Mouse (Mus musculus) ovary, postnatal 36 days (tissue): Measurements from ENCODE around the gene Pnldc1.
"Not testable (repeated sequence)": the region's sequence is repeated elsewhere in the genome, so short reads cannot be mapped to it uniquely, and the experiment has no call there.

Experiments
- DNase-seq: peaks from one replicate; pipeline ENCODE4 v3.0.0; 2022; ENCODE audit warnings: low spot score, mixed read lengths

Gene Pnldc1

GRCm38 (mm10) chr17:12906436-12906835, 3.6 kb downstream of the Pnldc1 start:
- no peak for DNase-seq

DNA sequence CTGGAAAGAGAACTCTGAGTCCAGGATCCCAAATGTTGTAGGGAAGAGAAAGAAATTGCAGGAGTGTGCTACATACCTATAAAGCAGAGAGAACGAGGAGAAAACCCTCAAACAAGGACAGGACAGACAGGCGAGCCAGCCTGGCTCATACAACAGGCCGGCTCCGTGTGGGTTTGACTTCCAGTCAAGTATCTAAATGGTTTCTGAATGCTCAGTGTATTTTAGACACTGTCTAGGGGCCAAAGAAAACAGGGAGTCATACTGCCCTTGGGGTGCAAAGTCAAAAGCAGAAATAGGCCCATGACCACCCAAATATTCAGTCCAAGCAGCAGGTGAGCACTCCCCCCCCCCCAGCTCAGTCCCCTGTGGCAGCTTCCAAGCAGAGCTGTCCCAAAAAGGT, 4.2 kb downstream of the Pnldc1 start:
- no peak for DNase-seq

GRCm38 (mm10) chr17:12904349-12904748, 5.7 kb downstream of the Pnldc1 start:
- no peak for DNase-seq

DNA sequence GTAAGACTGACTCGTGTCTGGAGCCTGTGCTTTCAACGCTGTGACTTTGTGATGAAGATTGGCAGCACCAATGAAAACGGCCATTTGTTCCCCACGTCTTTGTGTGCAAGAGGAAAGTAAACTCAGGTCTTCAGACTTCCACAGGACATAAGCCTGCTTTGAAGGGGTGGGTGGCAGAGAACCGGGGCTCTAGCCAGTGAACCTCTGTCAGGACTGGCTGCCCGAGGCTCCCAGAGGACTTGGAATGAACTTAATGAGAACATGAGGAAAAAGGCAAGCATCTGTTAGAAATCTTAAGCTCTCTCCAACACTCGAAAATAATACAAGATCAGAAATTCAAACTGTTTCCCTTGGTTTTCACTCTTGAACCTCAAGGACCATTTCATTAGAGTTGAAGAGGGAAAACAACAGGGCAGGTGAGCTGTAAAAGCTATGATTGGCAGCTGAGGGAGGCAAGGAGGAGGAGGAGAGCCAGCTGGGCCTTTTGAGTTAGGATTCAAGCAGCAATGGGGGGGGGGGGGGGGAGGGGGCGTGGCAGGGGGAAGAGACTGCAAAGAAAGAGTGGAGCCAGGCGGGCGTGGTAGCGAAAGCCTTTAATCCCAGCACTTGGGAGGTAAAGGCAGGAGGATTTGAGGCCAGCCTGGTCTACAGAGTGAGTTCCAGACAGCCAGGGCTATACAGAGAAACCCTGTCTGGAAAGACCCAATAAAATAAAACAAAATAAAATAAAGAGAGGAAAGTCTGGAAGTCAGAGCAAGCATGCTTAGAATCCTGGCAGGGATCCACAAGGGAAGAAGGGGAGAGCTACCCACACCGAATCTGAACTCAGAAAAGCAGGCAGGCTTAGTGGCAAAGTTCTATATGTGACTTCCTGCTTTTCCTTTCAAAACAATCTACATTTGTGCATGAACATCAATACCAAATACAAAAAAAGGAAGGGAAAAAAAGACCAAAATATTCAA, 6.4 kb downstream of the Pnldc1 start:
- DNase-seq = no peak

DNA sequence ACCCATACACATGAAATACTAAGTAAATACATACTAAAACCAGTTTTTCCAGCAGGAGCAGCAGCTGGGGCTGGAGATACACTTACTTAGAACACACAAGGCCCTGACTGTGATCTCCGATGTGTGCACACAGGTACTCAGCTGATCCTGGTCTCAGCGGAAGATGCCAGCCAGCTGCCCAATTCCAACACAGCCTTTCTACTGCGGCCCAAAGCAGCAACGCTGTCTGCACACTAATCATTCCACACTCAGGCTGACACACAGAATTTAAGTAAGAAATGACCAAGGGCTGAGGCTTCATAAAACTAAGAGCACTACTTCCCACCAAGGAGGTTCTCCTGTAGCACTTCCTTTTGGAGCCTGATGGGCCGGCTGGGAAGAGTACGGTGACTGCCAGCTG, 7.7 kb downstream of the Pnldc1 start:
- DNase-seq = no peak

- DNase-seq = not testable (repeated sequence)
Measured at GRCm38 (mm10) chr17:12898607-12899006, 11.4 kb downstream of the Pnldc1 start.

GRCm38 (mm10) chr17:12897674-12898073, 12.4 kb downstream of the Pnldc1 start:
- no peak for DNase-seq

- DNase-seq = no peak
Measured at GRCm38 (mm10) chr17:12892033-12892432, 18.0 kb downstream of the Pnldc1 start.

DNA sequence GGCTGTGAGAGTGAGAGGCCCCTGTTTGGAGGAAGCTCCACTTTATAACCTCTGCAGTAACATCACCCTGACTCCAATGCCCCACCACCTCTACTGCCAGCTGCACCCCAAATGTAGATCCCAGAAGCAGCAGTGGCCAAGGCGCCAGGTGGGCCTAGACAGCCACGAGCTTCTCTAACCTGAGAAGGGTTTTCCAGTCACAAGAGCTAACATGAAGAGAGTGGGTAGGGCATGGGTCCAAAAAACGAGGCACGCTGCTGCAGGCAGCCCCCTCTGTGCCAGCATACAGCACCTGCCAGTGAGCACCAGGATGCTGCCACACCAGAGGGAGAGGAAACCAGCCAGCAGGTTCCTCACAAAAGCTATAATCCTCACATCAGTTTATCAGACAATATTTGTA, 19.0 kb downstream of the Pnldc1 start:
- no peak for DNase-seq

- no peak for DNase-seq
Measured at GRCm38 (mm10) chr17:12887021-12887775, 22.8 kb downstream of the Pnldc1 start.

DNA sequence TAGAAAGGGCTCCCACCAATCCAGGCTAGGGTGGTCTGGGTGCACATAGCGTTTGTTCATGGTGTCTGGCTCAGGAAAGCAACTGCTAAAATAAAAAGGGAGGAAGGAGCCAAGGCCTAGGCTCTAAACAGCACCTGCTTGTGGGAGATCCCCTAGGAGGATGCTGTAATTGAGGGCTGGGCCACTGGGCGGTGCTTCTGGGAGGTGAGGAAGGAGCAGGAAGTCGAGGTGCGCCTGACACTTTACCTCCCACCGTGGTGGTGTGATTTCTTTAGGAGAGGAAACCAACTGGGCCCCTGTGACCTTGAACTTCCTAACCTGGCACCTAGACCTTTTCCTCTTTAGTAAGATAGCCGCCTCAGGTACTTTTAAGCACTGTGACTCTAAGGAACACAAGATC, 23.4 kb downstream of the Pnldc1 start:
- DNase-seq = no peak

DNA sequence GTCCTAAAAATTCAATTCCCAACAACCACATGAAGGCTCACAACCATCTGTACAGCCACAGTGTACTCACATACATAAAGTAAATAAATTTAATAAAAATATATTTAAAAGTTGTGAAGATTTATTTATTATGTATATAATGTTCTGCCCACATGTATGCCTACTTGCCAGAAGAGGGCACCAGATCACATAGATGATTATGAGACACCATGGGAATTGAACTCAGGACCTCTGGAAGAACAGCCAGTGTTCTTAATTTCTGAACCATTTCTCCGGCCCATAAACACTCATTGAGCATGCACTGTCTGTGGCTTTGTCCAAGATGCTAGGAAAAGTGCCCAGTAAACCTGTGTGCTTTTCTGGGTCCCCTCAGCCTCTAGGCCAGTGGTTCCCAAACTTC, 28.8 kb downstream of the Pnldc1 start:
- no peak for DNase-seq

DNA sequence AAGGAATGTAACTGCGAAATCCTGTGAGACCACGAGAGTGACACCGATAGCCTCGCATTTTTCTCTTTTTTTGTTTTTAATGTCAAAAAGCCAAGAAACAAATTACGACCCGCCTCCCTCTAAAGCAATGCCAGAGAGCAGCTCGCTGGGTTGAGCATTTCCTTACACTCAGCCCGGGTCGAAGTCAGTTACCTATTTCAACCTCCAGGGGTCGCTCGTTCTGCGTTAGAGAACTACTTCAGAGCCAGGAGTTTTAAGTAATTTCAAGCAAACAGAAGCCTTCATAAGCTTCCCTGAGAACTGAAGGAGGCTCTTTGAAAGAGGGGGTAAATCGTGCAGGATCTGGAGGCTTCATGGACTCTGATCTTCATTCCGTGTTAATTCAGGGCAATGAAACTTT, 29.9 kb downstream of the Pnldc1 start:
- DNase-seq = peak; percentile 74

- DNase-seq = no peak
Measured at GRCm38 (mm10) chr17:12875734-12876133, 34.3 kb downstream of the Pnldc1 start, which contains the start of gene Mrgprh. Gene Mrgprh (plus strand): TSS chr17:12876034.

DNA sequence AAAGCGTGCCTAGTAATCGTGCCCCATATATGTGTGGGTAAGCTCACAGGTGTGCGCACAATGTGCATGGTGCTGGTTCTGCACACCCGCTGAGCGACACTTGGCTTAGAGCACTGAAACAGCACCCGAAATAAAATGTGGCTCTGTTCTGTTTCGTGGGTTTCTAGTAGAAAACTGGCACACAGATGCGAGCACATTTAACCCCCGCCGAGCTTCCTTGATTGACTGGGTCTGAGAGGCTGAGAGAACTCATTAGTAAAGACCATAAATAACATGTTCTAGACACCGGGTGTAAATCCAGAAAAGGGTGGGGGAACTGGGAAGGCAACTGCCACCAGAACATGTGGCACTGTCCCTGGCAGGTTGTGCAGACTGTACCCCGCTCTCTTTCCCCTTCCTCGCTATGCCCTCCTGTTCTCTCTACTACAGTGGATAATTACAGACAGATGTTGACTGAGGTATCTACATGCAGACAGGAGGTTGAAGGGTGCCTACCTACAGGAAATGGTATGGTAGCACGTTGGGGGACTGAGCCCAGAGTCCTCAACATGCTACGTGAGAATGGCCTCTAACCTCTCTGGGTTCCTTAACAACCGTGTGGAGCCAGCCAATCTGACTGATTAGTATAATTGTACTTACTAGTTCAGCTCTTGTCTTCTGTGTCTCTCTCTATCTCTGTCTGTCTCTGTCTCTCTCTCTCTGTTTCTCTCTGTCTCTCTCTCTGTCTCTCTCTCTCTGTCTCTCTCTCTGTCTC, 37.6 kb downstream of the Pnldc1 start:
- DNase-seq = no peak

DNA sequence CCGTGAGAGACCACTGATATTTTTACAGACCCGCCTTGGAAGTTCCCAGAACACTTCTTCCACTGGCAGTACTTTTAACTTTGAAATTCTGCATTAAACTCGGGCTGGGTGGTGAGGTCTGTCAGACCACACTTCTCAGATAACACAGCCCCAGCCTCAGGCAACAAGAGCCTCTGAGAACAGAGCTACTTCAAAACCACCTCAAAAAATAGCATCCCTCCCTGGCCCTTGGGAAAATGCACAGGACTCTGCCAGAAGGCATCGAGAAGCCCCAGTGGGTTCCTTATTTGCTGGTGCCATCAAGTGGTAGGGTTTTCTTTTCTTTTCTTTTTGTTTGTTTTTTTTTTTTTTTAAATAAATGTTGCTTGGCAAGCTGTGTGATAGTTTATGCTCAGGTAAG, 41.4 kb downstream of the Pnldc1 start:
- DNase-seq = no peak

DNA sequence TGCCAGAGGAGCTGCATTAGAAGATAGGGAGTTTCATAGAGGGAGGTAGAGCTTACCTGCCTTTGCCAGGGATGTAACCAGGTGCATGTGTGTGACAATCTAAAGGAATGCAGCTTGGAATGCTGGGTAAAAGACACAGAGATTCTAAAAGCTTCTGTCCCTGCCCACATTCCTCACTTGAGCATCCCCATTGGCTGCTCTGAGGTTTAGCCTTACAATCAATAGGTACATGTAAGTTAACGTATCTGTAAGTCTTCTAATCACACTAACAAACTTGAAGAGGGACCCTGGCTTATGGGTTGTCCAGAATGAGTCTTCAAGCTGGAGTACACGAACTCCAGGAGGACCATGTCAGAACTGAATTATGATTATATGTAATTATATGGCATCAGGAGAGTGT, 42.0 kb downstream of the Pnldc1 start, which contains the start of gene Mas1:
Gene Mas1, minus strand, starts transcription at position 101 of the 400 bp plus-strand sequence.
- DNase-seq = no peak

GRCm38 (mm10) chr17:12866853-12867252, 43.2 kb downstream of the Pnldc1 start:
- no peak for DNase-seq

DNA sequence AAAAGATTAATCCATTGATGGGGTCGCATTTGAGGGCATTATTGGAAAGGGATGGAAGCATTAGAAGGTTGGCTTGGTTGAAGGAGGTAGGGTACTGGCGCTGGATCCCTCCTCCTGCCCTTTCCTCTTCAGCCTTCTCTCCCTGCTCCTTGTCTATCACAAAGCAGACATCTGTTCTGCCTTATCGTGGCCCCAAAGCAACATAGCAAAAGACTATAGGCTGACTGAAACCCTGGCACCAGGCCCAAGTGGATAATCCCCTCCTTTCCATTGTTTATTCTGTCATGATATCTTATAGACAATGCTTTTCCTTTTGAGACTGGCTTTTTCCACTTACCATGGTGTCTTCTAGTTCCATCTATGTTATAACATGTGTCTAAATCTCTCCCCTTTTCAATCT, 44.6 kb downstream of the Pnldc1 start:
- DNase-seq = no peak

DNA sequence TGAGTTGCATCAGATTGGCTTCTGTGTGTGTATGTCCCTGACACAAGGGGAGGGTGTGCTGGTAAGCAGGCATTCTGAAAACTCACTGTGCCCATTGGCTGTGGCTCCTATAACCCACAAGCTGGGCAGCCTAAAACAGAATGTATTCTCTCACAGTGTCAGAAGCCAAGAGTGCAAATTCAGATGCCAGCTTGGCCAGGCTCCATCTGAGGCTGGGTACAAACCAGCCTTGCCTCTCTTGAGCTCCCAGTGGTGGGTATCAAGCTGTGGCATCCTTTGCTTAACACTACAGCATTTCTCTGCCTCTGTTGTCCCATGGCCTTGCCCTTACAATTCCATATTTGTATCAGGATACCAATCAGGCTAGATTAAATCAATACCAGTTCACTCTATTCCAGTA, 45.9 kb downstream of the Pnldc1 start:
- DNase-seq = no peak

GRCm38 (mm10) chr17:12859006-12859520, 51.0 kb downstream of the Pnldc1 start:
- no peak for DNase-seq

DNA sequence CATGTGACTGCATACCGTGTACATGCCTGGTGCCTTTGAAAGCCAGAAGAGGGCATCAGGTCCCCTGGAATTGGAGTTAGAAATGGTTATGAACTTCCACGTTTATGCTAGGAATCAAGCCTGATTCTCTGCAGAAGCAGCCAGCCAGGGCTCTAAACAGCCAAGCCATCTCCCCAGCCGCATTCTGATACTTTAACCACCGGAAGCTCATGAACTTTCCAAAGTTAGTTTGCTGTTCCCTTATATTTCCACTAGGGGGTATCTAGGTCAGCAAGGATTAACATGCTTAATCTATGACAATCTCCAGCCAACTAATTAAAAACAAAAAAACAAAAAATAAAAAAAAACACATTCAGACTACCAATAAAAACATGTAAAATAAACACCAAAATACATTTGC, 52.0 kb downstream of the Pnldc1 start:
- no peak for DNase-seq
